Comparison of ENCODE assay signal across 8 mouse cellular contexts in the genomic region with DNA sequence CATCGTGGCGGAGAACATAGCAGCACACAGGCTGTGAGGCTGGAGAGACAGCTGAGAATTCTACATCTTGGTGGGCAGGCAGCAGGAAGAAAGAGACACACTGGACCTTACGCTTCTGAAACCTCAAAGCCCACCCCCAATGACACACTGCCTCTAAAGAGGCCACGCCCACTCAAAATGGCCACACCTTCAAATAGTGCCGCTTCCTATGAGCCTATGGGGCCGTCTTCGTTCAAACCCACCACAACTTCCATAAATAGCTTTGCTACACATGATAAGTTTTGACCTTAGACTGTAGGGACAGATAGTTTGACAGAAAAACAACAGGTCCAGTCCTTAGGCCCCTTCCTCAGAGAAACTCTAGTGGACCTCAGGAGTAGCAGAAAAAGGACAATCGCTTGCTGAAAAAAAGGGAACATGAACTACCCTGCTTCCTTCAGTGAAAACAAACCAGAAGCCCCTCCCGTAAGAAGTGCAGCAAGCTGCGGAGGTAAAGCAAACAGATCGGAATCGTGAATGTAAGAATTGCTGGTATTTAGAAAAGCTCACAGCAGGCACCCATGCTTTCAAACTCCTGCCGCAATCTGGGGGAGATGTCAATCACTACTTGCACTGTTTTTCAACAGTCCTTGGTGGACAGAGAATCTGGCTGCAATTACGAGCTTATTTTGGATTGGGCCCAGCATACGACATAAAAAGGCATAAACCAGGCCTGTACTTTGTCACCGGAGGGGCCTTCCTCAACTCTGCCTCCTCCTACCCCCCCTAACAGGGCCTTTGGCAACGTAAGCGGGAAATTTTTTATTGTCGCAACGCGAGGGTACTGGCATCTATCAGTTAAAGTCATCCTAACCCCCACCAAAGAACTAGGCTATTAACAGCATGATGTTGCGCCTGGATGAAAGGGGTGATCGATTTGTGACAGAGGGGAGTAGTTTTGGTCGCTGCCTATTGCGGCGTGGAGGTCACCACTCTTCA. TPM values are rescaled to one million over a fixed set of nuclear protein-coding genes. Genes with fewer than 3 reads are reported as not detected.
DNase-seq lines count a peak whose midpoint lies in the region; ATAC-seq and TF ChIP-seq lines count a peak whose summit lies in the region.

No protein-coding gene starts in this region.

- H3K9me3 ChIP-seq in forebrain, postnatal 0 days (ENCODE audit: low read length) = no peaks in the 10 kb centered on the region
- H3K9me3 ChIP-seq in limb, embryonic 10.5 days (replicated peaks) = no peaks in the 10 kb centered on the region
- no peaks in the 10 kb centered on the region for H3K9me3 ChIP-seq in midbrain, embryonic 16.5 days (replicated peaks; ENCODE audit: control insufficient read depth, low read length, poor library complexity, severe bottlenecking)

- whole genome bisulfite sequencing in forebrain, postnatal 0 days = 16% methylated on average over 26 of the region's 26 CpGs
- WGBS in limb, embryonic 10.5 days = 16% methylated on average over 26 of the region's 26 CpGs
- WGBS in midbrain, embryonic 16.5 days = 17% methylated on average over 26 of the region's 26 CpGs

- peak overlapping the region; percentile 78 for H3K4me3 ChIP-seq in forebrain, postnatal 0 days (ENCODE audit: low read depth, low read length)
- peak overlapping the region; percentile 84 for H3K4me3 ChIP-seq in limb, embryonic 10.5 days
- peak overlapping the region; percentile 53 for H3K4me3 ChIP-seq in midbrain, embryonic 16.5 days (ENCODE audit: low read depth, low read length)

- H3K36me3 ChIP-seq in forebrain, postnatal 0 days (ENCODE audit: insufficient read depth) = no peaks in the 10 kb centered on the region
- no peaks in the 10 kb centered on the region for H3K36me3 ChIP-seq in limb, embryonic 10.5 days
- no peaks in the 10 kb centered on the region for H3K36me3 ChIP-seq in midbrain, embryonic 16.5 days (ENCODE audit: control insufficient read depth, insufficient read depth, low read length)

- ATAC-seq in forebrain, postnatal 0 days = peak; percentile 21
- ATAC-seq in midbrain, embryonic 16.5 days = peak; percentile 18; the same call in 1 of the 2 replicates
- no peak for ATAC-seq in inflammation-experienced regulatory T-cells, adult 6 months

- no peak for TF ChIP-seq CTCF in forebrain, postnatal 0 days (IDR thresholded peaks at IDR 0.05; ENCODE audit: low read depth)

- peak; percentile 66 for DNase-seq in adrenal gland, adult 2 months
- DNase-seq in adrenal gland, adult 8-10 months = no peak
- peak; percentile 81 for DNase-seq in R1 (ENCODE audit: low read depth, low spot score)
- DNase-seq in forebrain, postnatal 0 days = peak; percentile 72
- DNase-seq in limb, embryonic 10.5 days (ENCODE audit: low spot score) = peak; percentile 61
- no peak for DNase-seq in left cerebral cortex, adult 11 months (ENCODE audit: low spot score)

- H3K4me2 ChIP-seq in forebrain, postnatal 0 days (ENCODE audit: low read depth) = peak overlapping the region; percentile 91
- peak overlapping the region; percentile 66 for H3K4me2 ChIP-seq in midbrain, embryonic 16.5 days (ENCODE audit: low read length)

- peak overlapping the region; percentile 90 for H3K9ac ChIP-seq in forebrain, postnatal 0 days
- H3K9ac ChIP-seq in midbrain, embryonic 16.5 days (ENCODE audit: low read depth, low read length) = peak overlapping the region; percentile 88

- H3K27me3 ChIP-seq in forebrain, postnatal 0 days (ENCODE audit: insufficient read depth, low read length) = no peaks in the 10 kb centered on the region
- H3K27me3 ChIP-seq in limb, embryonic 10.5 days (ENCODE audit: low read depth, poor library complexity, severe bottlenecking) = no peaks in the 10 kb centered on the region
- H3K27me3 ChIP-seq in midbrain, embryonic 16.5 days (ENCODE audit: control insufficient read depth, insufficient read depth, low read depth, low read length) = no peaks in the 10 kb centered on the region

- peaks cover 26% of the 10 kb centered on the region; the same call in 1 of the 2 replicates for H3K4me1 ChIP-seq in forebrain, postnatal 0 days (ENCODE audit: insufficient read depth)
- H3K4me1 ChIP-seq in limb, embryonic 10.5 days = peaks cover 37% of the 10 kb centered on the region
- H3K4me1 ChIP-seq in midbrain, embryonic 16.5 days (ENCODE audit: control insufficient read depth, insufficient read depth, low read length) = peaks cover 15% of the 10 kb centered on the region

- H3K27ac ChIP-seq in forebrain, postnatal 0 days (ENCODE audit: low read depth, low read length) = peak overlapping the region; percentile 91
- H3K27ac ChIP-seq in limb, embryonic 10.5 days = peak overlapping the region; percentile 92
- H3K27ac ChIP-seq in midbrain, embryonic 16.5 days (ENCODE audit: low read length) = peak overlapping the region; percentile 79

RNA-seq across cellular contexts. Expression of a gene that starts 0.9 kb away (rescaled TPM):
- 100 to 1,000 TPM; 135 to 193 TPM for total RNA-seq in adrenal gland, adult 2 months (2021)
- polyA plus RNA-seq in adrenal gland, adult 2 months (2012; rRNA removed) = 32.4 and 37.8 TPM in 2 replicates
- total RNA-seq in adrenal gland, adult 8-10 months (2022) = 100 to 1,000 TPM; 103 to 164 (median 133) TPM
- total RNA-seq in forebrain, postnatal 0 days (2014; rRNA removed) = 147 and 199 TPM in 2 replicates
- 128 and 164 TPM in 2 replicates for polyA plus RNA-seq in forebrain, postnatal 0 days (2015; fragmentation: Nextera tagmentation; extraction: Ambion mirVana)
- polyA plus RNA-seq in limb, embryonic 10.5 days (2016; fragmentation: Nextera tagmentation; extraction: Ambion mirVana) = 179 and 195 TPM in 2 replicates
- polyA plus RNA-seq in midbrain, embryonic 16.5 days (2015; fragmentation: Nextera tagmentation; extraction: Ambion mirVana) = 105 and 111 TPM in 2 replicates
- polyA plus RNA-seq in inflammation-experienced regulatory T-cells, adult 6 months (2017; shearing (Covaris generic)) = 1 to 10 TPM; 1.4 to 4.7 (median 2.2) TPM

Comparison
In these comparisons a context has a peak if more than half of its experiments do, and no peak if none do; other contexts are left out.
1. DNase-seq: peak in adrenal gland, adult 2 months (single experiment), R1 (single experiment), forebrain, postnatal 0 days (single experiment) and limb, embryonic 10.5 days (single experiment); none in adrenal gland, adult 8-10 months (single experiment) and left cerebral cortex, adult 11 months (single experiment).
2. Peak in every context shown above with its lines, with median percentiles within 50 percentile points of each other: H3K27ac ChIP-seq and H3K4me3 ChIP-seq.